Mouse (Mus musculus) stomach, postnatal 0 days (tissue): ENCODE measurements around the gene Crygs.
"Not testable (repeated sequence)": the region's sequence is repeated elsewhere in the genome, so short reads cannot be mapped to it uniquely, and the experiment has no call there.

Experiments
- CTCF ChIP-seq: IDR thresholded peaks from 2 replicates; pipeline ENCODE4 v1.5.1; 2016; ENCODE audit warnings: antibody characterized with exemption, low read depth, mild to moderate bottlenecking, moderate library complexity
- EP300 ChIP-seq: optimal IDR thresholded peaks from 2 replicates; pipeline ENCODE3; 2016; ENCODE audit warnings: antibody characterized with exemption

DNA sequence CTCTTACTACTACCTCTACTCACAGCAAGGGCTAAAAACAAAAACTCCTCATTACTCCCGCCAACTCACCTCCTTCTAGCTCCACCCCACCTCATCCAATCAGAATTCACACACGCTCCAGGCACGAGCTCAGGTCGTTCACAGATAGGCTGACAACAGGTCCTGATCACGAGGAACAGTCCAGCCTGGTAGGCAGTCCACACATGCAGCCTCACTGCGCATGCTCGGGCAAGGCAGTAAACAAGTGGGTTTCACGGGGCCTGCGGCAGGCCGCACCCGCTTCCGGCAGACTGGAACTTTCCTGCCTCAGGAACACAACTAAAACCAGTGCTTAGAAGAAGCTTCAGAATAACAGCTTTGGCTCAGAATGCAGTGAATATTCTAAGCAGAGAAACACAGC, 33.1 kb downstream of the Crygs start:
- not testable (repeated sequence) for TF ChIP-seq CTCF, EP300
